Mouse (Mus musculus) C2C12 (cell line): ENCODE results near the gene Spdye4a.

Source experiments
- CEBPB ChIP-seq: IDR thresholded peaks from one replicate; pipeline ENCODE4 v1.6.1; 2011; ENCODE audit warnings: low read depth, mild to moderate bottlenecking, control low read depth, moderate library complexity
- CTCF ChIP-seq: IDR thresholded peaks from one replicate; pipeline ENCODE4 v1.5.1; 2011; ENCODE audit not compliant: control insufficient read depth, insufficient read depth, insufficient read length

GRCm38 (mm10) chr5:143252791-143253185, 26.1 kb upstream of the Spdye4a start:
- TF ChIP-seq CEBPB (no peak), CTCF (no peak)
